Mouse (Mus musculus): ENCODE data around the gene Fgf12. TPM values are rescaled to one million over a fixed set of nuclear protein-coding genes. Genes with fewer than 3 reads are reported as not detected.

The Fgf12 gene
- polyA plus RNA-seq, 1 experiment from 2014 or later = 59.4 TPM

- Histone ChIP-seq H3K27me3 (ENCODE audit: control insufficient read depth, insufficient read depth, low read length) (no peaks in the 10 kb centered on the region), H3K9me3 (ENCODE audit: control insufficient read depth, low read length) (no peaks in the 10 kb centered on the region), H3K4me3 (replicated peaks; ENCODE audit: low read length) (no peak overlapping the region), H3K4me1 (replicated peaks; ENCODE audit: control insufficient read depth, insufficient read depth, low read length) (no peaks in the 10 kb centered on the region), H3K27ac (no peak overlapping the region), H3K9ac (no peak overlapping the region), H3K4me2 (replicated peaks) (no peak overlapping the region), H3K36me3 (replicated peaks; ENCODE audit: control insufficient read depth, insufficient read depth) (no peaks in the 10 kb centered on the region)
- no peak for DNase-seq (ENCODE audit: low spot score)
- ATAC-seq (ENCODE audit: low FRiP score) = no peak
- WGBS = 69% methylated on average over 11 of the region's 11 CpGs
These were observed 121.9 kb downstream of the Fgf12 start for GRCm38 (mm10) chr16:28630771-28631484.

DNA sequence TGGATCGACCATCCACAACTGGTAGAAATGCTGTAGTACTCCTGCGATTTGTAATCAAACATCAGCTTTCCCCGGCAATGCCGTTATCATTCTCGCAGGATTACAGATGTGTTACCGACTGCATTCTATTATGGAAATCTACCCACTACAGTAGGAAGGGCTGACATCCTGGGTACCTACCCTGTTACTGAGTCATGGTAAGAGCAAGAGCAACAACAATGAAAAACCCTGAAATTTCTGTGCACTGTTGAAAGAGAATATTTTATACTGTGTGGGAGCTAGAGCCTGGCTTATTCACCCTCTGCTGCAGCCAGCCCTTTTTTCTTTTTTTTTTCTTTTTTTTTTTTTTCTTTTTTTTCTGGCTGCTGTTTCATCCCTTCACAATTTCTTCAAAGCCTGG, 126.6 kb downstream of the Fgf12 start:
- no peak overlapping the region for H3K4me2 ChIP-seq (replicated peaks)
- no peaks in the 10 kb centered on the region for H3K27me3 ChIP-seq (ENCODE audit: control insufficient read depth, insufficient read depth, low read length)
- no peak overlapping the region for H3K27ac ChIP-seq
- DNase-seq (ENCODE audit: low spot score) = no peak
- no peak for ATAC-seq (ENCODE audit: low FRiP score)
- 85% methylated on average over 6 of the region's 6 CpGs for WGBS
- no peaks in the 10 kb centered on the region for H3K36me3 ChIP-seq (replicated peaks; ENCODE audit: control insufficient read depth, insufficient read depth)
- no peak overlapping the region for H3K9ac ChIP-seq
- H3K4me3 ChIP-seq (replicated peaks; ENCODE audit: low read length) = no peak overlapping the region
- H3K4me1 ChIP-seq (replicated peaks; ENCODE audit: control insufficient read depth, insufficient read depth, low read length) = no peaks in the 10 kb centered on the region
- 0 out of 2 replicates have a peak, but pooled peaks cover 3% of the 10 kb centered on the region for H3K9me3 ChIP-seq (ENCODE audit: control insufficient read depth, low read length)

- no peak for ATAC-seq (ENCODE audit: low FRiP score)
- no peak overlapping the region for H3K4me2 ChIP-seq (replicated peaks)
- 0 out of 2 replicates have a peak, but pooled peaks cover 3% of the 10 kb centered on the region for H3K9me3 ChIP-seq (ENCODE audit: control insufficient read depth, low read length)
- no peak for DNase-seq (ENCODE audit: low spot score)
- no peaks in the 10 kb centered on the region for H3K36me3 ChIP-seq (replicated peaks; ENCODE audit: control insufficient read depth, insufficient read depth)
- no peaks in the 10 kb centered on the region for H3K27me3 ChIP-seq (ENCODE audit: control insufficient read depth, insufficient read depth, low read length)
- WGBS = 70% methylated on average over 5 of the region's 5 CpGs
- H3K9ac ChIP-seq = no peak overlapping the region
- H3K27ac ChIP-seq = no peak overlapping the region
- no peak overlapping the region for H3K4me3 ChIP-seq (replicated peaks; ENCODE audit: low read length)
- H3K4me1 ChIP-seq (replicated peaks; ENCODE audit: control insufficient read depth, insufficient read depth, low read length) = no peaks in the 10 kb centered on the region
These were observed 127.2 kb downstream of the Fgf12 start for GRCm38 (mm10) chr16:28625689-28626088.

- 91% methylated on average over 3 of the region's 3 CpGs for WGBS
- H3K27me3 ChIP-seq (ENCODE audit: control insufficient read depth, insufficient read depth, low read length) = no peaks in the 10 kb centered on the region
- H3K27ac ChIP-seq = no peak overlapping the region
- no peak overlapping the region for H3K4me2 ChIP-seq (replicated peaks)
- no peaks in the 10 kb centered on the region for H3K36me3 ChIP-seq (replicated peaks; ENCODE audit: control insufficient read depth, insufficient read depth)
- ATAC-seq (ENCODE audit: low FRiP score) (no peak), DNase-seq (ENCODE audit: low spot score) (no peak)
- H3K4me1 ChIP-seq (replicated peaks; ENCODE audit: control insufficient read depth, insufficient read depth, low read length) = no peaks in the 10 kb centered on the region
- no peak overlapping the region for H3K4me3 ChIP-seq (replicated peaks; ENCODE audit: low read length)
- no peak overlapping the region for H3K9ac ChIP-seq
- no peaks in the 10 kb centered on the region for H3K9me3 ChIP-seq (ENCODE audit: control insufficient read depth, low read length)
These were observed 138.5 kb downstream of the Fgf12 start for GRCm38 (mm10) chr16:28614412-28614811.

GRCm38 (mm10) chr16:28610940-28611339, 141.9 kb downstream of the Fgf12 start:
- H3K27me3 ChIP-seq (ENCODE audit: control insufficient read depth, insufficient read depth, low read length) = no peaks in the 10 kb centered on the region
- peak; percentile 43 for DNase-seq (ENCODE audit: low spot score)
- ATAC-seq (ENCODE audit: low FRiP score) = no peak

DNA sequence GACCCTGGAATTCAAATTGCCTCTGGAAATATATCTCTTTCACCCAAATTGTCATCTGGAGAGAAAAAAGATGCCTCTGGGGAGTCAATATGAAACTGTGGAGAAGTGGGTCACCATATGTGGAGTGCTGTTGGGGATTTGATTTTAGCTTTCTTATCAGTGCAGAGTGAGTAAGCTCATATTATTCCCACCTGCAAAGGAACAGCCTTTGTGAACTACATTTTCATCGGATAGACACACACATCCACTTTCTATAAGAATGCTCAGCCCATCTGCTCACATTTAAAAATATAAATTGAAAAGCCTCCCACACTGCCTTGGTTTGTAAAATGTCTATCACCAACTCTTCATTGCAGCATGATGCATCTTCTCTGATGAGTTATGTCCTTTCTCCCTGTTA, 149.7 kb downstream of the Fgf12 start:
- Histone ChIP-seq H3K4me3 (replicated peaks; ENCODE audit: low read length) (no peak overlapping the region), H3K4me2 (replicated peaks) (no peak overlapping the region)
- no peak for ATAC-seq (ENCODE audit: low FRiP score)

More at GRCm38 (mm10) chr16:28610940-28611339, 141.9 kb downstream of the Fgf12 start:
- Histone ChIP-seq H3K4me3 (replicated peaks; ENCODE audit: low read length) (no peak overlapping the region), H3K4me2 (replicated peaks) (no peak overlapping the region), H3K9ac (no peak overlapping the region), H3K4me1 (replicated peaks; ENCODE audit: control insufficient read depth, insufficient read depth, low read length) (no peaks in the 10 kb centered on the region), H3K36me3 (replicated peaks; ENCODE audit: control insufficient read depth, insufficient read depth) (no peaks in the 10 kb centered on the region), H3K9me3 (ENCODE audit: control insufficient read depth, low read length) (0 out of 2 replicates have a peak, but pooled peaks cover under 1% of the 10 kb centered on the region), H3K27ac (no peak overlapping the region)
- 16% methylated on average over 3 of the region's 3 CpGs for WGBS

DNA sequence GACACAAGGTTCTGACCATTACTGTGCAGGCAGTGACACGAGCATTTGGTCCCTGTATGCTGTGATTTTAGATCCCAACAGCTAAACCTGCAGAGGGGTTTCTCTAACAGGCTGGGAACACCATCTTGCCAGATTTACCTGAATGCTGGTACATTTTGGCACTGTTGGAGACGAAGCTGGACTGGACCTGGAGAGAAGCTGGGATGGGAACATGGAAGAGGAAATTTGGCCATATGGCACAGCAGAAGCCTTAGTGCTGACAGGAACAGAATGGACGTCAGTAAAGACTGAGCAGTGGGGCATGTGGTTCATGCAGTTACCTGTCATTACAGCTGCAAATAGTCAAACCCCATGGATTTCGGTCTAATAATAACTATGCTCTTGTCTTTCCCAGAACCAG, 151.1 kb downstream of the Fgf12 start:
- no peak overlapping the region for H3K4me3 ChIP-seq (replicated peaks; ENCODE audit: low read length)
- WGBS = 82% methylated on average over 4 of the region's 4 CpGs
- H3K27ac ChIP-seq = no peak overlapping the region
- H3K4me2 ChIP-seq (replicated peaks) = no peak overlapping the region
- H3K27me3 ChIP-seq (ENCODE audit: control insufficient read depth, insufficient read depth, low read length) = no peaks in the 10 kb centered on the region
- DNase-seq (ENCODE audit: low spot score) (no peak), ATAC-seq (ENCODE audit: low FRiP score) (no peak)
- no peaks in the 10 kb centered on the region for H3K4me1 ChIP-seq (replicated peaks; ENCODE audit: control insufficient read depth, insufficient read depth, low read length)
- no peaks in the 10 kb centered on the region for H3K36me3 ChIP-seq (replicated peaks; ENCODE audit: control insufficient read depth, insufficient read depth)
- no peak overlapping the region for H3K9ac ChIP-seq
- H3K9me3 ChIP-seq (ENCODE audit: control insufficient read depth, low read length) = 0 out of 2 replicates have a peak, but pooled peaks cover 9% of the 10 kb centered on the region

More for the DNA sequence above, 149.7 kb downstream of the Fgf12 start:
- no peak for DNase-seq (ENCODE audit: low spot score)
- Histone ChIP-seq H3K9me3 (ENCODE audit: control insufficient read depth, low read length) (0 out of 2 replicates have a peak, but pooled peaks cover 9% of the 10 kb centered on the region), H3K27me3 (ENCODE audit: control insufficient read depth, insufficient read depth, low read length) (no peaks in the 10 kb centered on the region), H3K9ac (no peak overlapping the region), H3K27ac (no peak overlapping the region), H3K36me3 (replicated peaks; ENCODE audit: control insufficient read depth, insufficient read depth) (no peaks in the 10 kb centered on the region), H3K4me1 (replicated peaks; ENCODE audit: control insufficient read depth, insufficient read depth, low read length) (no peaks in the 10 kb centered on the region)
- WGBS = 83% methylated on average over 1 of the region's 1 CpGs

DNA sequence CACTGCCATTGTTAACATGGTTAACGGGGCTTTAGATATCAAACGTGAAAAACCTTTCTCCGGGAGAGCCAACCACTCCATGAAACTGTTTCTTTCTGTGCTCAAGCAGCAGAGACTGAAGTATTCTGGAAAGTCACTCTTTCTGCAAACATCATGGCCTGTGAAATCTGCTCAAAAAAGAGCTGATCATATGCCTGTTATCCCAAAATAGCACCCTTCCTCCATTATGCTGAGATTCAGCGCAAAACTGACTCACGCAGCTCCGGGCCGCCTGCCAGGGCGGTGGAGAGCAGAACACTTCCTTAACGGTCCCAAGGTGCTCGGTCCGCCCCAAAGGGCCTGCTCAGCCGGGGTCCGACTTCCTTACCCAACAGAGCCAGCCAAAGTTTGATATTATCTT, 156.8 kb downstream of the Fgf12 start:
- H3K9ac ChIP-seq = no peak overlapping the region
- no peak overlapping the region for H3K27ac ChIP-seq
- no peak overlapping the region for H3K4me2 ChIP-seq (replicated peaks)
- no peak overlapping the region for H3K4me3 ChIP-seq (replicated peaks; ENCODE audit: low read length)
- no peaks in the 10 kb centered on the region for H3K27me3 ChIP-seq (ENCODE audit: control insufficient read depth, insufficient read depth, low read length)
- ATAC-seq (ENCODE audit: low FRiP score) = no peak
- no peaks in the 10 kb centered on the region for H3K9me3 ChIP-seq (ENCODE audit: control insufficient read depth, low read length)
- no peaks in the 10 kb centered on the region for H3K36me3 ChIP-seq (replicated peaks; ENCODE audit: control insufficient read depth, insufficient read depth)
- 91% methylated on average over 13 of the region's 13 CpGs for WGBS
- no peaks in the 10 kb centered on the region for H3K4me1 ChIP-seq (replicated peaks; ENCODE audit: control insufficient read depth, insufficient read depth, low read length)
- no peak for DNase-seq (ENCODE audit: low spot score)

DNA sequence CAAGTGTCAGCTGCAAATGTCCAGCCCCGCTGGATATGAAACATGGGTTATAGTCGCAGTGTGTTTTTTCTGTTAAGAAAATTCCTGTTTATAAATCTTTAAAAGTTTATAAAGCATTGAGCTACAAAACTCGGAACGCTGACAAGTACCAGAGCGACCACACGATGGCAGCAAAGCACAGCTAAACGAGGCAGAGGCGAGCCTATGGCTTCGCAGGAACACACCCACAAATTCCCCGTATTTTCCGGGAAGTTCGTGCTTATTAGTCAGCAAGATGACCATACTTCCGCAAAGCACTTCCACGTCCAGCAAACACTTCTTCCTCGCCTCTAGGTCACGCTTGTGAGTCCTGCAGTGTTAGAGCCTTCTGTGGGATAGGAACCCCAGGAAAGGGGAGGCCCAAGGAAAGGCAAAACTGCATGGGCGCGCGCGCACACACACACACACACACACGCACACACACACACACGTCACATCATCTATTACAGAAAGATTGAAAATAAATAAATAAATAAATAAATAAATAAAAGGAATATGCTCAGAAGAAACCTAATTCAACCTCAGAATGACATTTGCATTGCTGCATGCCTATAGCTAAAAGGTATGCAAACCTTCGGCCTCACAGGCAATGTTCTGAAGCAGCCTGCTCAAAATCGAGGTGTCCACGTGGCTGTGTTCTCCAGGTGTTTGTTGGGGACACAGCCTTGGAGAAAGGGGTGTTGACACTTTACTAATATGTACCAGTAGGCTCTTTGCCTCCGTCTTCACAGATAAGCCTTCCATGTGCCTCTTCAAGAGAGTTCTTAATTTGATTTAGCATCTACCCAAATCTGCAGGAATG, 159.6 kb downstream of the Fgf12 start:
- 29% methylated on average over 26 of the region's 26 CpGs for WGBS
- Histone ChIP-seq H3K4me2 (replicated peaks) (peak overlapping the region; percentile 56), H3K9me3 (ENCODE audit: control insufficient read depth, low read length) (no peaks in the 10 kb centered on the region), H3K27me3 (ENCODE audit: control insufficient read depth, insufficient read depth, low read length) (no peaks in the 10 kb centered on the region), H3K27ac (no peak overlapping the region), H3K36me3 (replicated peaks; ENCODE audit: control insufficient read depth, insufficient read depth) (no peaks in the 10 kb centered on the region), H3K4me1 (replicated peaks; ENCODE audit: control insufficient read depth, insufficient read depth, low read length) (no peaks in the 10 kb centered on the region), H3K9ac (no peak overlapping the region; the same call in 1 of the 2 replicates), H3K4me3 (replicated peaks; ENCODE audit: low read length) (peak overlapping the region; percentile 25)
- DNase-seq (ENCODE audit: low spot score) (peak; percentile 93), ATAC-seq (ENCODE audit: low FRiP score) (peak; percentile 79)
